Mouse (Mus musculus) left cerebral cortex, adult 11 months (tissue): ENCODE measurements around the gene Hinfp.
A peak's percentile ranks its signal among the peaks of the same experiment; 100 is the strongest.
"Not testable (repeated sequence)": the region's sequence is repeated elsewhere in the genome, so short reads cannot be mapped to it uniquely, and the experiment has no call there.

Experiments used
- DNase-seq: peaks from one replicate; pipeline ENCODE4 v3.0.0; 2022; ENCODE audit warnings: low spot score

Gene Hinfp

GRCm38 (mm10) chr9:44311136-44312134, 6.0 kb upstream of the Hinfp start:
- DNase-seq = no peak

GRCm38 (mm10) chr9:44310750-44311135, 5.3 kb upstream of the Hinfp start:
- DNase-seq = no peak

GRCm38 (mm10) chr9:44309756-44310155, 4.3 kb upstream of the Hinfp start:
- no peak for DNase-seq

- no peak for DNase-seq
Measured at GRCm38 (mm10) chr9:44307248-44307647, 1.8 kb upstream of the Hinfp start.

GRCm38 (mm10) chr9:44306532-44306931, 1.1 kb upstream of the Hinfp start:
- no peak for DNase-seq

- DNase-seq = not testable (repeated sequence)
Measured at GRCm38 (mm10) chr9:44300001-44300400, 5.5 kb downstream of the Hinfp start.

GRCm38 (mm10) chr9:44292490-44292889, 13.0 kb downstream of the Hinfp start:
- no peak for DNase-seq

GRCm38 (mm10) chr9:44288959-44289291, 16.5 kb downstream of the Hinfp start:
- DNase-seq = no peak

GRCm38 (mm10) chr9:44288076-44288958, 17.2 kb downstream of the Hinfp start, which contains the start of gene Abcg4:
Abcg4 (minus strand) TSS chr9:44288615.
- DNase-seq = no peak

GRCm38 (mm10) chr9:44287401-44288075, 17.9 kb downstream of the Hinfp start:
- no peak for DNase-seq

- DNase-seq = no peak
Measured at GRCm38 (mm10) chr9:44287003-44287400, 18.5 kb downstream of the Hinfp start.

- no peak for DNase-seq
Measured at GRCm38 (mm10) chr9:44286256-44286850, 19.1 kb downstream of the Hinfp start.

- no peak for DNase-seq
Measured at GRCm38 (mm10) chr9:44283183-44283582, 22.3 kb downstream of the Hinfp start.

- DNase-seq = no peak
Measured at GRCm38 (mm10) chr9:44269973-44270372, 35.5 kb downstream of the Hinfp start.

- no peak for DNase-seq
Measured at GRCm38 (mm10) chr9:44269077-44269476, 36.4 kb downstream of the Hinfp start.

- DNase-seq = no peak
Measured at GRCm38 (mm10) chr9:44268432-44268831, 37.0 kb downstream of the Hinfp start, which contains the start of gene Nlrx1. Nlrx1 (minus strand) TSS chr9:44268599.

GRCm38 (mm10) chr9:44268027-44268360, 37.5 kb downstream of the Hinfp start:
- DNase-seq = peak; percentile 61

GRCm38 (mm10) chr9:44267319-44268026, 38.0 kb downstream of the Hinfp start:
- DNase-seq = no peak

GRCm38 (mm10) chr9:44266478-44267226, 38.8 kb downstream of the Hinfp start:
- peak; percentile 50 for DNase-seq

GRCm38 (mm10) chr9:44261388-44261787, 44.1 kb downstream of the Hinfp start:
- DNase-seq = no peak
